Mouse (Mus musculus): ENCODE data around the gene Kat2b.
A peak's percentile ranks its signal among the peaks of the same experiment; 100 is the strongest.
"Not testable (repeated sequence)": the region's sequence is repeated elsewhere in the genome, so short reads cannot be mapped to it uniquely, and the experiment has no call there.

The Kat2b gene

GRCm38 (mm10) chr17:53570361-53570875 is 3.8 kb downstream of the Kat2b start:
- no peak for DNase-seq

- not testable (repeated sequence) for DNase-seq
Measured at GRCm38 (mm10) chr17:53570932-53571331, 4.3 kb downstream of the Kat2b start.

- peak in 1 of 2 experiments; percentile 11 for DNase-seq
Measured at GRCm38 (mm10) chr17:53573019-53573556, 6.4 kb downstream of the Kat2b start.

DNA sequence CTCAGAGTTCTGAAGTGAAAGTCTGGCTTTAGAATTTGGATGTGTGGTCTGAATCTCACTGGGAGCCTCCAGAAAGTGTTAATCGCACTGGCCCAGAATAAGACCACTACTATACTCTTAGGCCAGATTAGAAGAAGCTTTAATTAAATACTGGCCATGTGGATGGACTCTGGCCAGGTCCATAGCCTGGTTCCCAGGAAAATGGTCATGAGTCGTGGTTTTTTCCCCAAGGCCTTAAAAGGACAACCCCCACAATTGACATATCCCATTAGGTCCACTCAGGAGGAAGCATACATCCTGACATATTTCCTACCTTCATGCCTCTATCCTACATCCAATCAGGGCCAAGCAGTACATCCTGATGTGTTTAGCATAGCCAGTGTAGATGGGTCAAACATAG is 10.5 kb downstream of the Kat2b start:
- no peak for DNase-seq

GRCm38 (mm10) chr17:53577754-53578153 is 11.1 kb downstream of the Kat2b start:
- no peak for DNase-seq

DNA sequence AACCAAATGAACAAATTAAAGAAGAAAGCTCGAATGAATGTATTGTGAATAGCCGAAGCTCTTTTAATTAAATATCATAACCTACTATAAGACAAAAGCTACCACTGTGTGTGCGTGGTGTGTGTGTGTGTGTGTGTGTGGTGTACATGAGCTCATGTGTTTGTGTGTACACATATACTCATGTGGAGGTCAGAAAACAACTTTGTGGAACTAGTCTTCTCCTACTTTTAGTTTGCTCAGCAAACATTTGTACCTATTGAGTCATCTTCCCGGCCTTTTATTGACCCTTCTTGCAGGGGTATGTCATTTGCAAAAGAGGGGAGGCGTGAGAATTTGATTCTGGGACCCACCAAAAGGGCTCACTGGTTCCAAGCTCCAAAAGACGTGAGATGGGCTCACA is 11.6 kb downstream of the Kat2b start:
- DNase-seq, result no peak

DNA sequence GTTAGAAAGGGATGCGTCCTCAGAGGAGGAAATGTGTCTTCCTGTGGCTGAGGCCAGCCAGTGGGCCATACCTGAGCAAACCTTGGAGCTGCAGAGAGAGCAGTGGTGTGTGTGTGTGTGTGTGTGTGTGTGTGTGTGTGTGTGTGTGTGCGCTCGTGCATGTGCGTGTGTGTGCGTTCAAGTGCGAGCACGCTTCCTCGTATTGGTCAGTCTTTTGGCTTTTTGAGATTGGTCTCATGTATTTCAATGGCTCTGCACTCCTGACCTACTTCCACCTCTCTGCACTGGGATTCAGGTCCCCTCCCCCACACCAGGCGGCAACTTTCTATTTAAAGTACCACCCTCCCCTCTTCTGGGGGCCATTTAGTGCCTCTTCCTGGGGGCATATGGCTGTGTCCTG is 12.1 kb downstream of the Kat2b start:
- peak; percentile 42 to 52 for DNase-seq

DNA sequence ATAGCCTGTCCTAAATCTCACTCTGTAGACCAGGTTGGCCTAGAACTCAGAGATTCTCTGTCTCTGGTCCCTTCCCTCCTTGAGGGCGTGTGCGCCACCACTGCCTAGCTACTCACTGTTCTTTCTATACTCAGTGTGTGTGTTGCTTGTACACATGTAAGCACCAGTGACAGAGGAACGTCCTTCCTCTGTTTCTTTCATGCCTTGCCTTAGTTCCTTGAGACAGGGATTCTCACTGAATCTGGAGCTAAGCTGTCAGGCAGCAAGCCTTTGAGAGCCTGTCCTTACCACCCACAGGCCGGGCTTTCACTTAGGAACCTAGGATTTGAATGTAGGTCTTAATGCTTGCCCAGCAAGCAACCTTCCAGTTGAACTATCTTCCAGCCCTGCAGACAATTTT is 13.0 kb downstream of the Kat2b start:
- no peak for DNase-seq

GRCm38 (mm10) chr17:53580237-53580636 is 13.6 kb downstream of the Kat2b start:
- DNase-seq, result no peak

GRCm38 (mm10) chr17:53582026-53582585 is 15.4 kb downstream of the Kat2b start:
- no peak for DNase-seq

- DNase-seq, result no peak
Measured at GRCm38 (mm10) chr17:53582805-53583204, 16.1 kb downstream of the Kat2b start.

- DNase-seq, result no peak
Measured at GRCm38 (mm10) chr17:53583846-53584579, 17.4 kb downstream of the Kat2b start.

GRCm38 (mm10) chr17:53587074-53587851 is 20.6 kb downstream of the Kat2b start:
- peak; percentile 79 to 88 for DNase-seq

DNA sequence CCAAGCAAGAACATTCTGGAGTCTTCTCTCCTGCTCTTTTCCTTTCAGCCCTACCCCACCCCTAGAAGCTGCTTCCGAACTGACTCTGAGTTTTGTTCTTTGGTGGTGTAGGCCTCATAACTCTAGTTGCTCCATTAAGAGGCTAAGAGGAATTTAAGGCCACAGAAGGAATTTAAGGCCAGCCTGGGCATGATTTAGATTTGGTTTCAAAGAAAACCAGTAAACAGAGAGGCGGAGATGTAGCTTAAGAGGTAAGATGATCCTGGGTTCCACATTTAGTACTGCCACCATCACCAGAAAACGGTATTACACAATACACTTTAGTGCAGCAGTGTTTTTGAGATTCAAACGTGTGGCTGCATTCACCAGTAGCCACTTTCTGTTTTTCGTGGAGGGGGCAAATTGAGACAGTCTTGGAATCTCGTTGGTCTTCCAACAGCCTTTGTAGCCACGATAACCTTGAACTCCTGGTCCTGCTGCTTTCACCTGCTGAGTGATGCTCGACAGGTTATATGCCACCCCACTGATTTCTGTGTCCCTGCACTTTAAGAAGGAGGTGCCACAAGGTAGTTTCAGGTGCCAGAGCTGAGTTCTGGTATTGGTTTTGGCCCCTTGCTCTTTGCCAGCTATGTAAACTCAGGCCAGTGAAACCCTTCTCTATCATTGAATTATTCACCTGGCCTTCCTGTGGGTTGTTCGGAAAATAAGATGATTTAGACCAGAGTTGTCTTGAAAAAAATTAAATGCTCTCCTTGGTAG is 21.6 kb downstream of the Kat2b start:
- DNase-seq, result no peak

DNA sequence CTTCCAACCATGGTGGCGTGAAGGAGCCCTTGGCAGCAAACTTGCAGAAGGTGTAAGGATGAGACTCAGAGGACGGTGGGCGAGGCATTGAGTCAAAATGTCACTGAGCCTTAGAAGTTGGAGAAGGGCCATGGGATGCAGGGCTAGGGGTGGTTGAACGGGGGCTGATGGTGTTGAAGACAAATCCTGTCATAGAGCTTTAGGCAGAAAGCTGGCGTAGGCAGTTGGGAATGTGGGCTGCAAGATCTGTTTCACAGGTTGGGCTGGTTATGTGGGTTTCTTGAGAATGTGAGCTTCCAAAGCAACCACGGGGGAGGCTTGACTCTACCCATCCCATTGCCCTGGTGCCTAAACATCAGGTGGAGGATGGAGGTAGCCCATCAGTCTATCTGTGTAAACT is 23.4 kb downstream of the Kat2b start:
- no peak for DNase-seq

DNA sequence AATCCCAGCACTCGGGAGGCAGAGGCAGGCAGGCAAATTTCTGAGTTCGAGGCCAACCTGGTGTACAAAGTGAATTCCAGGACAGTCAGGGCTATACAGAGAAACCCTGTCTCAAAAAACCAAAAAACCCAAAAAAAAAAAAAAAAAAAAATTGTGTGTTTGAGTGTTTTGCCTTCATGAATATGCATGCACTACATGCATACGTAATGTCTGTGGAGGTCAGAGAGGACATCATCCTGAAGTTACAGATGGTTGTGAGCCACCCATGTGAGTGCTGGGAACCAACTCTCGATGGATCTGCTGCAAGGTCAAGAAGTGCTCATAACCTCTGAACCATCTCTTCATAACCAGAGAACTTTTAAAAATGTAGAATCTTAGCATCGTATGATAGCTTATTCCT is 25.2 kb downstream of the Kat2b start:
- DNase-seq, result no peak

DNA sequence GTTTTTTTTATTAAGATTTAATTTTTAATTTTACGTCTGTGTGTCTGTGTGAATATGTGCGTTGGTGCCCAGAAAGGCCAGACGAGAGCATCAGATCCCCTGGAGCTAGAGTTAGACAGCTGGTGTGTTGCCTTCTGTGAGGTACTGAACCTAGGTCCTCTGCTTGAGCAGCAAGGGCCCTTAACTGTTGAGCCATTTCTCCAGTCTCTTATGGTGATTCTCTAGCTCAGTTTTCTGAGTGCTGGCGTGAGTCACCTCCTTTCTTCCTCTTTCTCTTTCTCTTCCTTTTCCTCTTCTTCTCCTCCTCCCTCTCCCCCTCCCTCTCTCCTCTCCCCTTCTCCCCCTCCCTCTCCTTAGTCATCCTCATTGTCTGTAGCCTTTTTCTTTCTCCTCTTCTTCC is 27.9 kb downstream of the Kat2b start:
- DNase-seq, result no peak

DNA sequence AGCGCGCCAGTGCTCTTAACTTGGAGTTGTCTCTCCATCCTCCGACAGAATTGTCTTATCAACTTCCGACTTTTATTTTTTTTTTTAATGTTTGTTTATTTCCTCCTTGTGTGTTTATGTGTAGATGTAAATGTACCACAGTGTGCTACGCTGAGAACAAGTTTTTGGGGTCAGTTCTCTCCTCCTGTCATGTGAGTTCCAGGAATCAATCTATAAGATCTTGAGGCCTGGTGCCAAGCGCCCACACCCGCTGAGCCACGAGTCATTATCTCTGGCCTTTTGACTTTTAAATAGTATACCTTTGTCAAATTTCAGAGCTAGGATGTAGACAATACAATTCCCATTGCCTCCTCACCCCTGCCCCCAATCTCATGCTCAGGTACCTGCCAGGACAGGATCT is 28.9 kb downstream of the Kat2b start:
- DNase-seq, result no peak

GRCm38 (mm10) chr17:53596314-53596882 is 29.7 kb downstream of the Kat2b start:
- DNase-seq, result peak; percentile 12 to 37

DNA sequence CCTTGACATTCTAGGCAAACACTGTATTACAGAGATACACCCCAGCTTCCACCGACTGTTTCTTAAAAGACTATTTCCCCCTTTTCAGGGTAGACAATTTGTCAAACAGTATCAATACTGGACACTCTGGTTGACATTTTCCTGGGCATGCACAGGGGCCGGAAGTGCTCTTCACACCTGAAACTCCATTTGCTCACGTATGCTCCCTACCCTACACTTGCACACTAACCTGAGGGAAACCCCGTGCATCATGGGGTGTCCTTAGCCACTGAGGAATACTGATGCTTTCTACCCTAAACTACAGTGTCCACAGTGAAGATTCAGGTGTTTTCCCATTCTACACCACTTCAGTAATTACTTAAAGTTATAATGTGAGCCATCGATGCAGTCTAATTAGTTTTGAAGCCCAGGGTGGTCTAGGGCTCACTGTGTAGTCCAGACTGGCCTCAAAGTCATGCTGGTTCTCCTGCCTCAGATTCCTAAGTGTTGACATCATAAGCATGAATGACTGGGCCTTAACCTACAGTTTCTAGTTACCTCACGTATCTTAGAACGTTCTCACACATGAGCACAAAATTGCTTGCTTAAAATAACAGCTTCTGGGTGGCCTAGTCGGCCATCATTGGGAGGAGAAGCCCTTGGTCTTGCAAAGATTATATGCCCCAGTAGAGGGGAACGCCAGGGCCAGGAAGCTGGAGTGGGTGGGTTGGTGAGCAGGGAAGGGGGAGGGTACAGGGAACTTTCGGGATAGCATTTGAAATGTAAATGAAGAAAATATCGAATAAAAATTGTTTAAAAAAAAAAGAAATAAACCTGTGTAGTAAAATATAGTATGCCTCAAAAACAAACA is 30.5 kb downstream of the Kat2b start:
- DNase-seq, result peak; percentile 16 to 38

DNA sequence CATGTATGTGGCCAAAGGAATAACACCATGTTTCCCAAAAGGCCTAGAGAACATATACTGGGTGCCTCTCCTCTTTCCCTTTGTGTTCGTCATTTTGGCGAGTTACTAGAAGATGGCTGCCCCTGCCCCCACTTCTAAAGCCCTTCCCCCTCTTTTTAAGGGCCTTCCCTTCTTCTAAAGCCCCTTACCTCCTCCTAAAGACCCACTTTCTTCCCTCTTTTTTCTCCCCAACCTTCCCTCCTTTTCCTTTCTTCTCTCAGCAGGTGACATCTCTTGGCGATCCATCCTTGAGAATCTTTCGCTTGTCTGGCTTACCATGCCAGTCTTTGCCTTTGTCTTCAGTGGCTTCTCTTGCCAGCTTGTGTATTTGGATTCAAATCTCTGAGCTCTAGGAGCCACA is 31.9 kb downstream of the Kat2b start:
- DNase-seq, result no peak

Data from kidney, postnatal 4 days (tissue).